Mouse (Mus musculus): ENCODE results near the gene Mtpn. TPM values are rescaled to one million over a fixed set of nuclear protein-coding genes. Genes with fewer than 3 reads are reported as not detected.

The Mtpn gene
- total RNA-seq, 2 experiments from 2014 or later, result 249 to 285 TPM

Small RNA genes lying within 50 kb of the gene (microRNA-seq; reads per million reads assigned to microRNA genes)
- 0 reads per million in 2 experiments for gene Gm23053

Other genes with a start within 250 kb of the Mtpn start
- 1 to 10 TPM; 2.7 to 6.0 TPM for gene Slc13a4, start 231.8 kb downstream of the Mtpn start, total RNA-seq (2021)
- 1 to 10 TPM; 1.1 to 1.6 TPM for gene Fam180a, start 213.7 kb downstream of the Mtpn start, total RNA-seq (2021)